Comparison of ENCODE assay signal across 7 mouse cellular contexts in genomic region chr2:144368400-144369019, GRCm38 (mm10). TPM values are rescaled to one million over a fixed set of nuclear protein-coding genes. Genes with fewer than 3 reads are reported as not detected.
DNase-seq lines count a peak whose midpoint lies in the region; ATAC-seq lines count a peak whose summit lies in the region.

TSS of gene Kat14 (plus strand) at chr2:144368983.
TSS of gene Pet117 (plus strand) at chr2:144368996.

- ATAC-seq in inflammation-experienced regulatory T-cells, adult 6 months: peak; percentile 91

- DNase-seq in adrenal gland, adult 18-20 months (ENCODE audit: low spot score in 2 of 2): peak; percentile 91 to 94
- DNase-seq in embryo, embryonic 10.5 days (ENCODE audit: low spot score): peak; percentile 98
- DNase-seq in gastrocnemius, postnatal 14 days: peak; percentile 97
- DNase-seq in left cerebral cortex, postnatal 14 days (ENCODE audit: low spot score in 2 of 2): peak; percentile 89 to 94
- peak; percentile 94 for DNase-seq in mesoderm, embryonic 11.5 days (ENCODE audit: low read depth, low spot score)
- DNase-seq in right cerebral cortex, postnatal 36 days (ENCODE audit: low spot score in 2 of 2): peak; percentile 91

- intact Hi-C loops in gastrocnemius, postnatal 14 days (cut with DNase I; ENCODE audit: low total_unique reads): no loop called here
- intact Hi-C loops in left cerebral cortex, postnatal 14 days (cut with DNase I): no loop called here

RNA-seq across cellular contexts. Expression of gene Kat14, which starts in this region (rescaled TPM):
- total RNA-seq in adrenal gland, adult 18-20 months (2021): 10 to 100 TPM; 21.9 to 23.1 TPM
- 10 to 100 TPM; 15.4 to 18.8 TPM for total RNA-seq in gastrocnemius, postnatal 14 days (2021)
- polyA plus RNA-seq in inflammation-experienced regulatory T-cells, adult 6 months (2017; shearing (Covaris generic)): 10 to 100 TPM; 10.8 to 20.3 (median 15.7) TPM
- total RNA-seq in left cerebral cortex, postnatal 14 days (2021): 10 to 100 TPM; 32.0 to 33.7 TPM

RNA-seq across cellular contexts. Expression of gene Pet117, which starts in this region (rescaled TPM):
- 1 to 10 TPM; 5.2 to 8.5 TPM for total RNA-seq in adrenal gland, adult 18-20 months (2021)
- 1 to 10 TPM; 5.7 to 6.5 TPM for total RNA-seq in gastrocnemius, postnatal 14 days (2021)
- polyA plus RNA-seq in inflammation-experienced regulatory T-cells, adult 6 months (2017; shearing (Covaris generic)): 1 to 10 TPM in 2 of 3 experiments, not detected in 1; 1.4 to 3.2 TPM
- 1 to 10 TPM; 4.7 to 9.4 TPM for total RNA-seq in left cerebral cortex, postnatal 14 days (2021)

Comparison
In these comparisons a context has a peak if more than half of its experiments do, and no peak if none do; other contexts are left out.
1. Peak in every context shown above with its lines: DNase-seq and ATAC-seq.